Mouse (Mus musculus) CH12.LX (cell line): ENCODE data around the gene Slc12a7.

ENCODE experiments used
- CHD1 ChIP-seq: IDR thresholded peaks from 2 replicates; pipeline ENCODE4 v1.6.1; 2012; ENCODE audit warnings: low read depth, low read length, improper control_type of control experiment, inconsistent platforms
- CTCF ChIP-seq, 2 experiments: IDR thresholded peaks in 1 of 2; conservative IDR thresholded peaks in 1 of 2; 2 replicates each; pipeline ENCODE4 v1.5.1; 2011 to 2012; ENCODE audit warnings: low read depth in 2 of 2, low read length in 2 of 2, improper control_type of control experiment in 1 of 2, inconsistent platforms in 1 of 2, mild to moderate bottlenecking in 1 of 2, moderate library complexity in 1 of 2
- E2F4 ChIP-seq: IDR thresholded peaks from 2 replicates; pipeline ENCODE4 v1.6.1; 2011; ENCODE audit warnings: low read depth, low read length, improper control_type of control experiment; ENCODE audit not compliant: insufficient replicate concordance
- EP300 ChIP-seq: IDR thresholded peaks from 2 replicates; pipeline ENCODE4 v1.6.1; 2011; ENCODE audit warnings: low read length, improper control_type of control experiment
- ETS1 ChIP-seq: conservative IDR thresholded peaks from 2 replicates; pipeline ENCODE4 v1.6.1; 2012; ENCODE audit warnings: low read depth, mild to moderate bottlenecking, inconsistent platforms, low read length, improper control_type of control experiment, moderate library complexity
- HCFC1 ChIP-seq: IDR thresholded peaks from 2 replicates; pipeline ENCODE4 v1.6.1; 2012; ENCODE audit warnings: low read depth, mild to moderate bottlenecking, inconsistent platforms, low read length, improper control_type of control experiment
- MAFK ChIP-seq: IDR thresholded peaks from 2 replicates; pipeline ENCODE4 v1.6.1; 2011; ENCODE audit warnings: low read length, improper control_type of control experiment; ENCODE audit not compliant: insufficient replicate concordance
- MYC ChIP-seq: IDR thresholded peaks from 2 replicates; pipeline ENCODE4 v1.6.1; 2011; ENCODE audit warnings: low read depth, mild to moderate bottlenecking, improper control_type of control experiment, low read length
- POLR2A ChIP-seq: IDR thresholded peaks from 2 replicates; pipeline ENCODE4 v1.6.1; 2011; ENCODE audit warnings: low read depth, mild to moderate bottlenecking, improper control_type of control experiment, low read length
- RAD21 ChIP-seq: IDR thresholded peaks from 2 replicates; pipeline ENCODE4 v1.6.1; 2011; ENCODE audit warnings: low read depth, mild to moderate bottlenecking, low read length, improper control_type of control experiment, moderate library complexity
- USF1 ChIP-seq: IDR thresholded peaks from 2 replicates; pipeline ENCODE4 v1.6.1; 2014; ENCODE audit warnings: low read depth, mild to moderate bottlenecking, inconsistent platforms, low read length, improper control_type of control experiment
- ZNF384 ChIP-seq: IDR thresholded peaks from 2 replicates; pipeline ENCODE4 v1.6.1; 2012; ENCODE audit warnings: low read depth, low read length, improper control_type of control experiment, inconsistent platforms

DNA sequence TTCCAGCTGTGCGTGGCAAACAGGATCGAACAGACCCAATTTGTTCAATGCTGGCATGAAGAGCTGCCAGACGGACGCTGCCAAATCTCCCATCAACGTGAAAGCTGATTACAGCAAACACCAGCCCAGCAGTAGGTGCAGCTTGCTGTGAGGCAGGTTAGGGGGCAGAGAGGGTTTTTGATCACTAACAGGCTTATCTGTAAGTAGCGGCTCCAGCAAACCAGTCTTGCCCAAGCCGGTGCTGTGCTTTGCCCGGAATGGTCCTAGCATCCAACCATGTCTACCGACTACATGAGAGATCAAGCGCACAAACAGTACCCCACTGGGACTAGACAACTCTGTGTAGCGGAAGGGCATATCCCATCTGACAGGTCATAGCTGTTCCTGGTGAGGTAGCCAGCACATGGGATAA, 106.2 kb downstream of the Slc12a7 start:
- TF ChIP-seq USF1 (no peak), CTCF (conservative IDR thresholded peaks at IDR 0.05 in 1 of 2, IDR thresholded peaks at IDR 0.05 in 1 of 2; ENCODE audit: low read depth in 2 of 2, low read length in 2 of 2) (no peak), POLR2A (no peak), HCFC1 (no peak), ZNF384 (no peak), CHD1 (no peak), MAFK (no peak), EP300 (no peak), E2F4 (no peak), MYC (no peak), ETS1 (no peak), RAD21 (no peak)
